Mouse (Mus musculus) heart, postnatal 0 days (tissue): Measurements from ENCODE around the gene Kif13a.

Experiments used
- CTCF ChIP-seq: IDR thresholded peaks from 2 replicates; pipeline ENCODE4 v1.5.1; 2016; ENCODE audit warnings: antibody characterized with exemption, control low read depth, low read depth
- EP300 ChIP-seq: IDR thresholded peaks from 2 replicates; pipeline ENCODE4 v1.6.1; 2016; ENCODE audit warnings: antibody characterized with exemption, low read depth

DNA sequence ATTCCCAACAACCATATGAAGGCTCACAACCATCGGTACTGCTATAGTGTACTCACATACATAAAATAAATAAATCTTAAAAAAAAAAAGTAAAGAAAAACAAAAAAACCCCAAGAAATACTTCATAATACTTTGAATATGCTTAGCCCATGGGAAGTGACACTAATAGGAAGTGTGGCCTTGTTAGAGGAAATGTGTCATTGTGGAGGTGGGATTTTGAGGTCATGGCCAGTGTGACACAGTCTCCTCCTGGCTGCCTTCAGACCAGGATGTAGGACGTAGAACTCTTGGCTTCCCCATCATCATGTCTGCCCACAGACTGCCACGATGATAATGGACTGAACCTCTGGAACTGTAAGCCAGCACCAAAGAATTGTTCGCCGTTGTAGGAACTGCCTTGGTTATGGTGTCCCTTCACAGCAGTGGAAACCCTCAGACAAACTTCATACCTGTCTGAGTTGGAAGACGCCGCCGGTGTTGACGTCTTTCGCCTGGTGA, 143.6 kb downstream of the Kif13a start:
- TF ChIP-seq CTCF = no peak
- no peak for TF ChIP-seq EP300
